Mouse (Mus musculus) spleen, adult 2 months (tissue): ENCODE data around the gene Kcnh3. TPM values are rescaled to one million over a fixed set of nuclear protein-coding genes. Genes with fewer than 3 reads are reported as not detected.

Source experiments
- DNase-seq, 2 experiments: peaks; one replicate each; pipeline versions ENCODE4 v3.0.0 to v3.0.0-alpha.2; 2012 to 2021; ENCODE audit warnings: low spot score in 2 of 2, low read depth in 1 of 2
- H3K27ac ChIP-seq: fragments of 200-500 bp; 2 replicates; pipeline ENCODE4 v1.5.1; 2012; ENCODE audit warnings: low read length, inconsistent platforms; ENCODE audit not compliant: insufficient read depth
- H3K27me3 ChIP-seq: fragments of 200-500 bp; 2 replicates; pipeline ENCODE4 v1.6.1; 2012; ENCODE audit warnings: mild to moderate bottlenecking, moderate library complexity, low read length, inconsistent platforms; ENCODE audit not compliant: control insufficient read depth, insufficient read depth
- H3K36me3 ChIP-seq: fragments of 200-500 bp; 2 replicates; pipeline ENCODE4 v1.6.1; 2012; ENCODE audit warnings: mild to moderate bottlenecking, low read length, inconsistent platforms; ENCODE audit not compliant: control insufficient read depth, insufficient read depth
- H3K4me1 ChIP-seq: fragments of 200-500 bp; 2 replicates; pipeline ENCODE4 v1.6.1; 2011; ENCODE audit warnings: inconsistent platforms; ENCODE audit not compliant: control insufficient read depth, insufficient read depth, insufficient read length
- H3K4me3 ChIP-seq: fragments of 200-500 bp; 2 replicates; pipeline ENCODE4 v1.5.1; 2011; ENCODE audit warnings: mild to moderate bottlenecking, inconsistent platforms; ENCODE audit not compliant: insufficient read depth, insufficient read length; ENCODE audit errors: extremely low read depth
- CTCF ChIP-seq: fragments of 200-500 bp; IDR thresholded peaks from 2 replicates; pipeline ENCODE4 v1.5.1; 2011; ENCODE audit warnings: mild to moderate bottlenecking, inconsistent platforms; ENCODE audit not compliant: insufficient read depth, insufficient read length, insufficient replicate concordance; ENCODE audit errors: extremely low read depth
- POLR2A ChIP-seq: fragments of 200-500 bp; IDR thresholded peaks from 2 replicates; pipeline ENCODE4 v1.6.1; 2011; ENCODE audit warnings: low read depth, low read length, inconsistent platforms
- WGBS: fragments of 180-500 bp; shearing (Covaris S2); methylation state at CpG from one replicate; pipeline ENCODE4 v1.1.7; 2018; 5-methylcytosine and 5-hydroxymethylcytosine counted together
- polyA plus RNA-seq: library from polyadenylated mRNA; depleted of rRNA; stranded (reverse); fragments of >200 nt; gene quantifications from 2 replicates; pipeline ENCODE4 v1.2.3, GENCODE M21; 2012

The Kcnh3 gene
- polyA plus RNA-seq, 1 experiment = 3.5 TPM

- Histone ChIP-seq H3K4me1 (peaks cover under 1% of the 10 kb centered on the region; the same call in 1 of the 2 replicates), H3K27ac (no peak overlapping the region), H3K27me3 (no peaks in the 10 kb centered on the region), H3K4me3 (no peak overlapping the region), H3K36me3 (no peaks in the 10 kb centered on the region)
- peak; percentile 34 to 65 for DNase-seq
- WGBS = 8% methylated on average over 6 of the region's 10 CpGs
- no peak for TF ChIP-seq CTCF
These were observed 35.1 kb downstream of the Kcnh3 start for GRCm38 (mm10) chr15:99259730-99260252.

- H3K4me1 ChIP-seq = no peaks in the 10 kb centered on the region; the same call in 1 of the 2 replicates
- no peaks in the 10 kb centered on the region for H3K36me3 ChIP-seq
- WGBS = 84% methylated on average over 10 of the region's 10 CpGs
- H3K27me3 ChIP-seq = no peaks in the 10 kb centered on the region
- no peak for TF ChIP-seq POLR2A
- no peak for TF ChIP-seq CTCF
- no peak overlapping the region for H3K4me3 ChIP-seq
- no peak for DNase-seq
- no peak overlapping the region for H3K27ac ChIP-seq
These were observed 38.0 kb downstream of the Kcnh3 start for GRCm38 (mm10) chr15:99262702-99263101.

DNA sequence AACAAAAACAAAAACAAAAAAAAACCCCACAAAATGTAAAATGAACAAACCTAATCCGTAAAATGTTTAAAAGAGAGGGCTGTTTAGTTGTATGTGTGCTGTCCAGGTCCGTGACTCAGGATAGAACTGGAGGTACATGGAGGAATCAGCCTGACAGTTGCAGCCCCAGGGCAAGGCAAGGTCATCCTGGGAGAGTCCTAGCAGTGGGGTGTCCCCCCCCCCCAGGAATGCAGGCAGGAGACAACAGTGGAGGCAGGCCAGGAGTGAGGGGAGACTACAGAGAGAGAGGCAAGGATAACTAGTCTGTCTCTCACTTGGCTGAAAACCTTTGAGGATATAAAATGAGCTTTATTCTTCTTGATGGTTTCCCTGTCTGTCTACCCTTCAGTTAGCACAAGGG is 39.7 kb downstream of the Kcnh3 start:
- Histone ChIP-seq H3K4me1 (no peaks in the 10 kb centered on the region; the same call in 1 of the 2 replicates), H3K36me3 (no peaks in the 10 kb centered on the region), H3K4me3 (no peak overlapping the region), H3K27me3 (no peaks in the 10 kb centered on the region), H3K27ac (no peak overlapping the region)
- TF ChIP-seq POLR2A (no peak), CTCF (no peak)
- WGBS = 91% methylated on average over 2 of the region's 2 CpGs
- no peak for DNase-seq

GRCm38 (mm10) chr15:99265679-99266078 is 41.0 kb downstream of the Kcnh3 start:
- no peak overlapping the region for H3K4me3 ChIP-seq
- 44% methylated on average over 4 of the region's 4 CpGs for WGBS
- peak; percentile 61 to 62 for DNase-seq
- H3K4me1 ChIP-seq = no peaks in the 10 kb centered on the region
- H3K27me3 ChIP-seq = no peaks in the 10 kb centered on the region
- TF ChIP-seq POLR2A = no peak
- TF ChIP-seq CTCF = peak; percentile 80; the same call in 1 of the 2 replicates
- H3K27ac ChIP-seq = no peak overlapping the region
- H3K36me3 ChIP-seq = no peaks in the 10 kb centered on the region

DNA sequence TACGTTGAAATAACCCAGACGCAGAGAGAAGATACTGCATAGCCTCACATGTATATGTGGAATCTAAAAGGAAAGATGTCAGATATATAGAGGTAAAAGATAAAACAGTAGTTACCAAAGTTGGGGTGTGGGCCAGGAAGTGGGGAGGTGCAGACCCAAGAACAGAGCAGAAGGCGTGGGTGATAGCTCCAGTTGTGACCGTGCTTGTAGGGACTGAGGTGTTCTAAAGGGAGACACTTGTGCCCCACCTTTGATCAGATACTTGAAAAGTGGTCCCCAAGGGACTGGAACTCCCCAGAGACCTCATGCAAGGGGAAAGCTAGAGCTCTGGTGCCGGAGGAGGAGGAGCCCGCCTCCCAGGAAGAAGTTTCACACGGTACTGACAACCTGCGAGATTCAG is 51.4 kb downstream of the Kcnh3 start:
- Histone ChIP-seq H3K27ac (peak overlapping the region; percentile 58), H3K27me3 (no peaks in the 10 kb centered on the region), H3K4me1 (no peaks in the 10 kb centered on the region), H3K36me3 (no peaks in the 10 kb centered on the region), H3K4me3 (peak overlapping the region; percentile 9; the same call in 1 of the 2 replicates)
- TF ChIP-seq CTCF (no peak), POLR2A (no peak)
- WGBS = 71% methylated on average over 8 of the region's 8 CpGs
- no peak for DNase-seq

DNA sequence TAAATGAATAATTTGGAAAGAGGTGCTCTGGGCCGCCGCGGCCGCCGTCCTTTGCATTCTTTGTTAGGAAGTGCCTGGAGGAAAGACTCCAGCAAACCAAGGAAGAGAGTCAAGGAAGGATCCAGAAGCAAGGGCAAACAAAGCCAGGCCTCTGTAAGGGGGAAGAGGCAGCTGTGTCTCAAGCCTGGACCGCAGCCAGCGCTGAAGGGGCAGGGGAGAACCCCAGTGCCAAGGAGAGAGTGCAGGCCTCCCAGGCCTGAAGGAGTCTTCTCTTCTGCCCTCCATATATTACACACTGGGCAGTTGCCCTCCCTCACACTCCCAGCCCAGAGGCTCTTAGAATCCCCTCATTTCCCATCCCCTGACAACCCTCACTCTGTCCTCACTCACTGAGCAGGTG is 53.6 kb downstream of the Kcnh3 start:
- DNase-seq = no peak
- TF ChIP-seq POLR2A (no peak), CTCF (no peak)
- no peak overlapping the region for H3K27ac ChIP-seq
- no peak overlapping the region for H3K4me3 ChIP-seq
- WGBS = 96% methylated on average over 7 of the region's 7 CpGs
- no peaks in the 10 kb centered on the region for H3K27me3 ChIP-seq
- no peaks in the 10 kb centered on the region for H3K4me1 ChIP-seq
- H3K36me3 ChIP-seq = no peaks in the 10 kb centered on the region

- Histone ChIP-seq H3K27ac (no peak overlapping the region), H3K27me3 (no peaks in the 10 kb centered on the region), H3K4me1 (no peaks in the 10 kb centered on the region), H3K36me3 (no peaks in the 10 kb centered on the region), H3K4me3 (no peak overlapping the region)
- WGBS = 69% methylated on average over 10 of the region's 10 CpGs
- TF ChIP-seq CTCF = no peak
- no peak for TF ChIP-seq POLR2A
- no peak for DNase-seq
These were observed 58.8 kb downstream of the Kcnh3 start for GRCm38 (mm10) chr15:99283456-99283855.
